Mouse (Mus musculus): ENCODE measurements at regions not wholly inside any gene's neighbourhood (a gene's known extent, or its start where the extent isn't known, plus 50 kb on each side); places are given as distances from the start of the nearest gene placed in this dataset.
A peak's percentile ranks its signal among the peaks of the same experiment; 100 is the strongest.
"Not testable (repeated sequence)": the region's sequence is repeated elsewhere in the genome, so short reads cannot be mapped to it uniquely, and the experiment has no call there.

DNA sequence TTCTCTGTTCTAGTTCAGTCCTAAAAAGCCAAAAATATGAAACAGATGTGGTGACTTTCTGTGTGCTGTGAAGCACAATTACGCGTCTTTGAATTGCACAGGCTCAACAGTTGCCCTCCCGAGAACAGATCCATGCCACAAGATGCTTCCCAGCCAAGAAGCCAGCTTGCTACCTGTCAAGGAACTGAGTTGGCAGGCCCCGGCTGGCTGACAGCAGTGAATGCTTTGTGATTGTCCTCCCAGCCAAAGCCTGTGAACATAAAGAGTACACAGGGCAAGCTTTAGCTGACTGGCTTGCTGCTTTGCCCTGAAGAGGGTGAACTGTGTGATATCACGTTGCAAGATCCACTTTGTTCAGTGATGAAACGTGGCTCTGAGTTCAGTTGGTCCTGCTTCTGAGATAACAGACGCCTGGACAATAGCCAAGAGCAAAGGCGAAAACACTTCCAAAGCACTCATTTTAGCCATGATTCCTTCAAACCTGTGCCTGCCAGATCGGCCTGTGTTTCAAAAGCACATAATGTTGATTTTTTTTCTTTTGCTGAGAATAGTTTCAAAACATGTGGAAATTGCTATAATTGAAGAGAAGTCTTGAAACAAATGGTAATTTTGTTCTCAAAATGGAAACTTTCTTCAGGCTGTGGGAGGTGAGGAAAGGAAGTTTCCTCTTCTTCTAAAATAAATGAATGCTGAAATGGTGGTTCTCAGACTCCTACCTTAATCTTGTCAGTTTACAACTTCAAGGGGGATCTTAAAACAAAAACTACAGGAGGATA, 173.5 kb upstream of the Arrdc3 start:
- H3K27ac ChIP-seq (ENCODE audit: insufficient read depth, low read length), result no peak overlapping the region
- H3K36me3 ChIP-seq (ENCODE audit: control insufficient read depth, insufficient read depth, low read length, poor library complexity, severe bottlenecking), result no peaks in the 10 kb centered on the region
- no peak overlapping the region for H3K4me3 ChIP-seq (ENCODE audit: low read depth, low read length)
- H3K9ac ChIP-seq (ENCODE audit: low read depth, poor library complexity, severe bottlenecking), result no peak overlapping the region
- H3K9me3 ChIP-seq (replicated peaks; ENCODE audit: control insufficient read depth, insufficient read depth, low read length, poor library complexity, severe bottlenecking), result peaks cover 7% of the 10 kb centered on the region
- TF ChIP-seq EP300 (IDR thresholded peaks at IDR 0.05; ENCODE audit: insufficient read depth, low read depth, low read length), result no peak
- no peaks in the 10 kb centered on the region; the same call in 1 of the 2 replicates for H3K27me3 ChIP-seq (ENCODE audit: control insufficient read depth, insufficient read depth, low read length, poor library complexity, severe bottlenecking)
- H3K4me1 ChIP-seq (ENCODE audit: control insufficient read depth, insufficient read depth, low read length), result no peaks in the 10 kb centered on the region

DNA sequence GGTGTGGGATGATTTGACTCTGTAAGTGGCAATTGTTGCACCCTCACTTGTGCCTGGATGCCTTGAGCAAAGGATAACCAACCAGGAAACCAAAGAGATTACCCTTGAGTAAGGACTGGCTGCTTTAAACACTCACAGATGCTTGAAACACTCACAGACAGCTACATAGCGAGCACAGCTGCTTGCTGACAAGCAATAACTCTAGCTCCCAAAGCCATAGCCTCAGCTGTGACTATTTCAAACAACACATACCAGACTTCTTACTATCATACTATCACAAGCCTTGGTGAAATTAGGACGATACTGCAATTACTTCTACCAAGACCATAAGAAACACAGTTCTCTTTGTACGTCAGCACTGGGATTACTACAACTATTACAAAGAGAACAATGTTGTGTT, 163.9 kb upstream of the Arrdc3 start:
- Histone ChIP-seq H3K4me3 (ENCODE audit: low read depth, low read length) (no peak overlapping the region), H3K9me3 (replicated peaks; ENCODE audit: control insufficient read depth, insufficient read depth, low read length, poor library complexity, severe bottlenecking) (no peaks in the 10 kb centered on the region), H3K9ac (ENCODE audit: low read depth, poor library complexity, severe bottlenecking) (no peak overlapping the region), H3K36me3 (ENCODE audit: control insufficient read depth, insufficient read depth, low read length, poor library complexity, severe bottlenecking) (no peaks in the 10 kb centered on the region), H3K27me3 (ENCODE audit: control insufficient read depth, insufficient read depth, low read length, poor library complexity, severe bottlenecking) (no peaks in the 10 kb centered on the region), H3K27ac (ENCODE audit: insufficient read depth, low read length) (no peak overlapping the region), H3K4me1 (ENCODE audit: control insufficient read depth, insufficient read depth, low read length) (peaks cover 3% of the 10 kb centered on the region)
- no peak for TF ChIP-seq EP300 (IDR thresholded peaks at IDR 0.05; ENCODE audit: insufficient read depth, low read depth, low read length)

DNA sequence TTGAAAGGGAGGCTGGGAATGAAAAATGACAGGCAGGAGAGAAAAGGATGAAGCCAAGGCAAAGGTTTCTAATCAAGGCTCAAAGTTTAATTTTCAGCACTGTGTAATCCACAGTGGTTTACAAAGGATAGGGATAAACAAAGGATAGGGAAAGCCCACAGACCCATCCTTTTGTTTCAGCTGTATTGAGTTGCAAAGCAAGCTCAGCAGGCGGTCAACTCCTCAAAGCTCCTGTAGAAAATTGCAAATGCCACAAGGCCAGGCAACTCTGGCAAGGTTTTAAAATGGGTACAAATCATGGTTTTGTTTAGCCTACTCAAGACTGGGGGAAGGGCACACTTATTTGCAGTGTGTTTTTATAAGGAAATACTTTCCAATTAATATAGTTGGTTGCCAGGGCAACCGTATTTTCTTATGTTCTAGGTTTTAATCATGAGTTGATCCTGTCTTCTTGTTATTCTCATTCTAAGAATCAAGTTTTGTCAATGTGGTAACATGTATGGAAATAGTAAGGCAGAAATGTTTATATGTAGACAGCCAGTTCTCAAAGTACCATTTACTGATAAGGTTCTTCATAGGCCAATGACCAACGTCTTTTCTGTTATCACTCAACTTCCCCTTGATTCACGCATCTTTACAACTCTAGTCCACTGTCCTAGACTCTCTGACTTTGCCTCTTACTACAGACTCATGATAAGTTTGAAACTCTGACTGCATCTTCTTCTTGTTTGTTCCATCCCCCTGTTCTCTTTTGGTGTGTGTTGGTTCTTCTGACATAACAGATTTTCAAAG, 159.8 kb upstream of the Arrdc3 start:
- Histone ChIP-seq H3K4me3 (ENCODE audit: low read depth, low read length) (no peak overlapping the region), H3K27me3 (ENCODE audit: control insufficient read depth, insufficient read depth, low read length, poor library complexity, severe bottlenecking) (no peaks in the 10 kb centered on the region), H3K36me3 (ENCODE audit: control insufficient read depth, insufficient read depth, low read length, poor library complexity, severe bottlenecking) (no peaks in the 10 kb centered on the region), H3K27ac (ENCODE audit: insufficient read depth, low read length) (no peak overlapping the region), H3K4me1 (ENCODE audit: control insufficient read depth, insufficient read depth, low read length) (peaks cover 3% of the 10 kb centered on the region), H3K9ac (ENCODE audit: low read depth, poor library complexity, severe bottlenecking) (no peak overlapping the region), H3K9me3 (replicated peaks; ENCODE audit: control insufficient read depth, insufficient read depth, low read length, poor library complexity, severe bottlenecking) (no peaks in the 10 kb centered on the region)
- TF ChIP-seq CTCF (IDR thresholded peaks at IDR 0.05; ENCODE audit: low read depth, low read length), result no peak
- TF ChIP-seq EP300 (IDR thresholded peaks at IDR 0.05; ENCODE audit: insufficient read depth, low read depth, low read length), result peak; percentile 39; the same call in 1 of the 2 replicates

DNA sequence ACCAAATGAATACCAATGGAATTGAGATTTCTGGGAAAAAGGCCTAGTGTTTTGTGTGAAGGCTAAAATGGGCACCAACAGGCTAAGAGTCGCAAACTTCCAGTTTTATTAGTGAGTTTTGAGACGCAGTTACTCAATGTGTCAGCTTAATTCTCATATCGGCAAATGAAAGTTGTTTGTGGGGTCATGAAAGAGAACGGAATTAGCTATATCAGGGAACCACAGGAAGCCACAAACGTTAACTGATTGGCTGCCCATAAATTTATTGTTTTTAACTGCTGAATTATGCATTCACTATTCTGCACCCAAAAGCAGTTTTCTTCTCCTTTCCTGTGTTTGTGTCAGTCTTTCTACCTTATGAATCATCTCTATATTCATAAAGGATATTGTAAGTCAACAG, 154.0 kb upstream of the Arrdc3 start:
- Histone ChIP-seq H3K9ac (ENCODE audit: low read depth, poor library complexity, severe bottlenecking) (no peak overlapping the region), H3K4me1 (ENCODE audit: control insufficient read depth, insufficient read depth, low read length) (no peaks in the 10 kb centered on the region), H3K4me3 (ENCODE audit: low read depth, low read length) (no peak overlapping the region), H3K36me3 (ENCODE audit: control insufficient read depth, insufficient read depth, low read length, poor library complexity, severe bottlenecking) (no peaks in the 10 kb centered on the region), H3K27me3 (ENCODE audit: control insufficient read depth, insufficient read depth, low read length, poor library complexity, severe bottlenecking) (no peaks in the 10 kb centered on the region), H3K9me3 (replicated peaks; ENCODE audit: control insufficient read depth, insufficient read depth, low read length, poor library complexity, severe bottlenecking) (no peaks in the 10 kb centered on the region), H3K27ac (ENCODE audit: insufficient read depth, low read length) (no peak overlapping the region)
- no peak for TF ChIP-seq EP300 (IDR thresholded peaks at IDR 0.05; ENCODE audit: insufficient read depth, low read depth, low read length)
- no peak for TF ChIP-seq CTCF (IDR thresholded peaks at IDR 0.05; ENCODE audit: low read depth, low read length)
- TF ChIP-seq POLR2A (IDR thresholded peaks at IDR 0.05; ENCODE audit: insufficient read depth, low read length), result no peak

DNA sequence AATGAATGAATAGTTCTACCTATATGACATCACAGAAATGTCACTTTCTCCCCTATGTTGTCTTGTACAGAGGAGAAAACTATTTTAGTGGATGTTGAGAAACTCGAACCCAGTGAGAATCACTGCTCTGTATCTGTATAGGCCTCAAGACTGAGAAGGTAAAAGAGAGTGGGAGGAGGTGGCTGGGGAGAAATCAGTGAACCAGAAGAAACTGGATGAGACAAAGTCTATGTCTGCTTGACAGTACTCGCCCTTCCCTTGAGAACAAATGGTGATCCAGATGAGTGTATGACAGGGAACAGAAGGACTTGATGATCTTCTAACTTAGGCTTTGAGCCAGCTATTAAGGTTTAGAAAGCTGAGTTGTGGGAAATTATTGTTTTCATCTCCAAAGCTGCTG, 137.2 kb upstream of the Arrdc3 start:
- H3K9ac ChIP-seq (ENCODE audit: low read depth, poor library complexity, severe bottlenecking), result no peak overlapping the region
- no peaks in the 10 kb centered on the region for H3K4me1 ChIP-seq (ENCODE audit: control insufficient read depth, insufficient read depth, low read length)

DNA sequence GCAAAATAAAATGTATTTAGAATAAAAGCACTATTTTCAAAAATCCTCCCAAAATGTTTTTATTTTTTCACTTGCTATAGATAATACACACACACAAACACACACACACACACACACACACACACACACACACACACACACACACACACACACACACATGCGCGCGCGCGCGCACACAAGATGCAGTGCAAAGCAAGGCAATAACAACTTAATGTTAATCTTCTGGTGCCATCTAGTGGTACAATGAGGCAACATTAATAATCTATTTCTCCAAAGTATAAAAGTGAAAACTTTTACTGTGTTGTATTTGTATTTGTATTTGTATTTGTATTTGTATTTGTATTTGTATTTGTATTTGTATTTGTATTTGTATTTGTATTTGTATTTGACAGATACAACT, 136.2 kb upstream of the Arrdc3 start:
- H3K9me3 ChIP-seq (replicated peaks; ENCODE audit: control insufficient read depth, insufficient read depth, low read length, poor library complexity, severe bottlenecking); H3K36me3 ChIP-seq (ENCODE audit: control insufficient read depth, insufficient read depth, low read length, poor library complexity, severe bottlenecking); H3K27me3 ChIP-seq (ENCODE audit: control insufficient read depth, insufficient read depth, low read length, poor library complexity, severe bottlenecking); H3K4me3 ChIP-seq (ENCODE audit: low read depth, low read length); H3K27ac ChIP-seq (ENCODE audit: insufficient read depth, low read length); H3K4me1 ChIP-seq (ENCODE audit: control insufficient read depth, insufficient read depth, low read length); H3K9ac ChIP-seq (ENCODE audit: low read depth, poor library complexity, severe bottlenecking): not testable (repeated sequence)
- TF ChIP-seq CTCF (IDR thresholded peaks at IDR 0.05; ENCODE audit: low read depth, low read length), result peak; percentile 12

More for the DNA sequence above, 137.2 kb upstream of the Arrdc3 start:
- no peaks in the 10 kb centered on the region for H3K36me3 ChIP-seq (ENCODE audit: control insufficient read depth, insufficient read depth, low read length, poor library complexity, severe bottlenecking)
- no peak overlapping the region for H3K4me3 ChIP-seq (ENCODE audit: low read depth, low read length)
- TF ChIP-seq CTCF (IDR thresholded peaks at IDR 0.05; ENCODE audit: low read depth, low read length) (no peak), POLR2A (IDR thresholded peaks at IDR 0.05; ENCODE audit: insufficient read depth, low read length) (no peak), EP300 (IDR thresholded peaks at IDR 0.05; ENCODE audit: insufficient read depth, low read depth, low read length) (no peak)
- H3K27ac ChIP-seq (ENCODE audit: insufficient read depth, low read length), result no peak overlapping the region
- H3K9me3 ChIP-seq (replicated peaks; ENCODE audit: control insufficient read depth, insufficient read depth, low read length, poor library complexity, severe bottlenecking), result no peaks in the 10 kb centered on the region
- H3K27me3 ChIP-seq (ENCODE audit: control insufficient read depth, insufficient read depth, low read length, poor library complexity, severe bottlenecking), result no peaks in the 10 kb centered on the region

All from ES-Bruce4 (cell line).